Mouse (Mus musculus): Measurements from ENCODE around the gene Nup214. TPM values are rescaled to one million over a fixed set of nuclear protein-coding genes. Genes with fewer than 3 reads are reported as not detected.

Nup214 gene
- total and polyA plus RNA-seq, 3 experiments = 13.9 to 106 (median 50.9) TPM

DNA sequence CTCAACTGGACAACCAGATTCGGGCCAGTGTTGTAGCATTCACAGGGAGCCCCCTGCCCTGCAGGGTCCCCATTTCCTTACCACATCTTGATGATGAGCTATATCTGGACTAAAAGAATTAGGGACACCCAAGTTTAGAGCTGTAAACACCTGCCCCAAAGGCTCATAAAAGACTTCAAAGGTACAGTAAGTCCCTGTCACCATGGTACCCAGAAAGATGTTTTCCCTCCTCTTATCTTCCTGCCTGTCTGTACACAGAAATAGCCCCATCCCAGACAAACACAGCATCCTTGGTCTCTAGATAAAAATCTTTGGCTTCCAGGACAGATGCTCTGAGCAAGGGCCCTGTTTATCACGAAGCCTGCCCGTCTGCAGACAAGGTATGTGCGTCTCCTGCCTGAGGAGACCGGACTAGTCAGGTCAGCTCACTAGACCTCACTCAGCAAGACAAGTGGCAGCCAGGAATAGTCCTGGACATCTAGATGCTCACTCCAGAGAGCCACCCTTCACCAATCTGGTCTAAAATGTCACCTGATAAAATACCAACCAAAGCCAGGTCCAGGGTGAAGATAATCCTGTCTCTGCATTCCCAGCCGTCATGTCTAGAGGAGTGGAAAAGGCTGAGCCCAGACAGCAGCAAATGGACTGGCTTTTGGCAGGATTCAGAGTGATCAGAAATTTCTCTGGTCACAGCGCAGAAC is 89.4 kb downstream of the Nup214 start:
- DNase-seq (ENCODE audit: extremely low read depth) = no peak
- Histone ChIP-seq H3K79me2 (replicated peaks; ENCODE audit: control insufficient read depth, extremely low read depth, insufficient read depth, poor library complexity, severe bottlenecking) (no peaks in the 10 kb centered on the region), H3K4me3 (replicated peaks in 1 of 3; ENCODE audit: low read depth in 2 of 3, low read length in 2 of 3, poor library complexity in 1 of 3) (no peak overlapping the region), H3K4me2 (ENCODE audit: insufficient read depth, low read depth, poor library complexity, severe bottlenecking) (no peak overlapping the region), H3K4me1 (ENCODE audit: control insufficient read depth in 1 of 2, insufficient read depth in 2 of 2) (peaks cover 0 to 22% of the 10 kb centered on the region in 2 experiments; a peak in 3 of 4 replicates), H3K27me3 (replicated peaks) (peaks cover 10% of the 10 kb centered on the region), H3K36me3 (replicated peaks in 1 of 2; ENCODE audit: control insufficient read depth in 1 of 2, insufficient read depth in 1 of 2, low read length in 1 of 2) (no peaks in the 10 kb centered on the region), H3K9ac (ENCODE audit: insufficient read depth, low read depth) (no peak overlapping the region), H3K27ac (ENCODE audit: insufficient read depth, low read depth) (no peak overlapping the region), H3K9me3 (replicated peaks; ENCODE audit: low read length) (no peaks in the 10 kb centered on the region)
- dilution Hi-C loops (cut with MboI; ENCODE audit: extremely low pct_ligation_motif_present, extremely low pct_unique_long_range_greater_than_20kb, low sequenced_read_pairs) = no loop called here
- in situ Hi-C loops (cut with MboI; ENCODE audit: low pct_ligation_motif_present, low pct_unique_long_range_greater_than_20kb, low sequenced_read_pairs) = no loop called here
- no peak for TF ChIP-seq ELF1 (IDR thresholded peaks at IDR 0.05; ENCODE audit: low read depth, low read length)
- no peak for TF ChIP-seq ZC3H11A (IDR thresholded peaks at IDR 0.05; ENCODE audit: low read depth, low read length)
- no peak for TF ChIP-seq SIN3A (IDR thresholded peaks at IDR 0.05; ENCODE audit: low read length)
- TF ChIP-seq CHD2 (IDR thresholded peaks at IDR 0.05; ENCODE audit: low read length) = no peak
- no peak for TF ChIP-seq TBP (conservative IDR thresholded peaks at IDR 0.05; ENCODE audit: low read depth, low read length)
- no peak for TF ChIP-seq IRF4 (IDR thresholded peaks at IDR 0.05; ENCODE audit: low read depth, low read length)

DNA sequence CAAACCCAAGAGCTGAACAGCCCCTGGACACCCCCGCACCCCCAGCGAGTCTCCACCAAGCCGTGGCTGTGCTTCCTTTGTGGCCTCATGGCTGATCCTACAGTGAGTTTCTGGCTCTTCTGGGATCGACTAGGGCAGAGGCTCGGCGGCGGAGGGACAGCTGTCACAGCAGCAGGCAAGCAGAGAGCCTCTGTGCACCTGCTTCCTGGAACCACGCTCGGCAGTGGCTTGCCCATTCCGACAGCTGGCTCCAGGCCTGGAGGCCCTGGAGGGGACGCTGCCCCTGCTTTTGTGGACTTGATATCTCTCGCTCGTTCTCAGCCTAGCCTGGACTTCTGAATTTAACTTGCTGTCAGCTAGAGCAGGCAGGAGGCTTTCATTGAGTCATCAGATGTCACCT is 90.7 kb downstream of the Nup214 start:
- Histone ChIP-seq H3K27ac (ENCODE audit: insufficient read depth, low read depth) (no peak overlapping the region), H3K4me3 (replicated peaks in 1 of 3; ENCODE audit: low read depth in 2 of 3, low read length in 2 of 3, poor library complexity in 1 of 3) (no peak overlapping the region), H3K27me3 (replicated peaks) (peaks cover 10% of the 10 kb centered on the region), H3K79me2 (replicated peaks; ENCODE audit: control insufficient read depth, extremely low read depth, insufficient read depth, poor library complexity, severe bottlenecking) (no peaks in the 10 kb centered on the region), H3K4me1 (ENCODE audit: control insufficient read depth in 1 of 2, insufficient read depth in 2 of 2) (peaks cover 0 to 22% of the 10 kb centered on the region in 2 experiments; a peak in 3 of 4 replicates), H3K36me3 (replicated peaks in 1 of 2; ENCODE audit: control insufficient read depth in 1 of 2, insufficient read depth in 1 of 2, low read length in 1 of 2) (no peaks in the 10 kb centered on the region), H3K9me3 (replicated peaks; ENCODE audit: low read length) (no peaks in the 10 kb centered on the region), H3K4me2 (ENCODE audit: insufficient read depth, low read depth, poor library complexity, severe bottlenecking) (no peak overlapping the region), H3K9ac (ENCODE audit: insufficient read depth, low read depth) (no peak overlapping the region)
- DNase-seq (ENCODE audit: extremely low read depth) = no peak
- in situ Hi-C loops (cut with MboI; ENCODE audit: low pct_ligation_motif_present, low pct_unique_long_range_greater_than_20kb, low sequenced_read_pairs) (no loop called here), dilution Hi-C loops (cut with MboI; ENCODE audit: extremely low pct_ligation_motif_present, extremely low pct_unique_long_range_greater_than_20kb, low sequenced_read_pairs) (no loop called here)
- no peak for TF ChIP-seq JUN (IDR thresholded peaks at IDR 0.05; ENCODE audit: insufficient read depth, low read depth, low read length)
- no peak for TF ChIP-seq IRF4 (IDR thresholded peaks at IDR 0.05; ENCODE audit: low read depth, low read length)
- no peak for TF ChIP-seq MAFK (IDR thresholded peaks at IDR 0.05; ENCODE audit: insufficient replicate concordance, low read length)
- TF ChIP-seq UBTF (IDR thresholded peaks at IDR 0.05; ENCODE audit: low read depth, low read length) = no peak

DNA sequence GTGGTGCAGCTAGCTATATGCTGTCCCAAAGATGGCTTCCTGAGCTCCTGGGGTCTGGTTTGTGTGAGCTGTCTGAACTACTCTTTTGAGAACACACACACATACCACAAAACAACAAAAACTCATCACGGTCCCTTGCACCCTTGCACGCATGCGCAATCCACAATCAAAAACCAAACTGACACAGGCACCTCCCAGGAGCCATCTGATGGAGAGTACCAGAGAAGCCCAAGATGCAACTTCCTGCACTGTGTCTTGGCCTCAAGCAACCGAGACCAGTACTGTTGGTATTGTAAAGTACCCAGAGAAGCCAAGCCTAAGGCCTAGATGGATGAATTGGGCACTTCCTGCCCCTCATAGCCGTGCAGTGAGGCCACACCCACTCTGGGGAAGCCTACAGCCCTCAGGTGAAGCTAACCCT is 91.1 kb downstream of the Nup214 start:
- TF ChIP-seq EP300 (IDR thresholded peaks at IDR 0.05; ENCODE audit: low read length) (no peak), TCF12 (IDR thresholded peaks at IDR 0.05; ENCODE audit: low read depth, low read length) (no peak), JUND (conservative IDR thresholded peaks at IDR 0.05; ENCODE audit: low read depth, low read length) (no peak), POLR2A (IDR thresholded peaks at IDR 0.05; ENCODE audit: low read depth, low read length) (no peak), HCFC1 (IDR thresholded peaks at IDR 0.05; ENCODE audit: low read depth, low read length) (no peak), CHD1 (IDR thresholded peaks at IDR 0.05; ENCODE audit: low read depth, low read length) (no peak), USF2 (conservative IDR thresholded peaks at IDR 0.05; ENCODE audit: low read depth, low read length) (no peak), MAZ (IDR thresholded peaks at IDR 0.05; ENCODE audit: low read depth, low read length) (no peak), GABPA (IDR thresholded peaks at IDR 0.05; ENCODE audit: insufficient replicate concordance, low read depth, low read length) (no peak), MAX (IDR thresholded peaks at IDR 0.05; ENCODE audit: low read length) (no peak), POLR2AphosphoS2 (IDR thresholded peaks at IDR 0.05; ENCODE audit: low read depth, low read length) (no peak), KAT2A (IDR thresholded peaks at IDR 0.05; ENCODE audit: insufficient replicate concordance, low read length) (no peak), ZNF384 (IDR thresholded peaks at IDR 0.05; ENCODE audit: low read depth, low read length) (no peak), SMC3 (IDR thresholded peaks at IDR 0.05; ENCODE audit: low read depth, low read length) (no peak), MYC (IDR thresholded peaks at IDR 0.05; ENCODE audit: low read depth, low read length) (no peak)
- no peak overlapping the region for H3K27ac ChIP-seq (ENCODE audit: insufficient read depth, low read depth)
- no peak overlapping the region for H3K9ac ChIP-seq (ENCODE audit: insufficient read depth, low read depth)
- no peaks in the 10 kb centered on the region for H3K36me3 ChIP-seq (replicated peaks in 1 of 2; ENCODE audit: control insufficient read depth in 1 of 2, insufficient read depth in 1 of 2, low read length in 1 of 2)
- no peak for DNase-seq (ENCODE audit: extremely low read depth)
- peaks cover 0 to 22% of the 10 kb centered on the region in 2 experiments; a peak in 3 of 4 replicates for H3K4me1 ChIP-seq (ENCODE audit: control insufficient read depth in 1 of 2, insufficient read depth in 2 of 2)
- dilution Hi-C loops (cut with MboI; ENCODE audit: extremely low pct_ligation_motif_present, extremely low pct_unique_long_range_greater_than_20kb, low sequenced_read_pairs) (no loop called here), in situ Hi-C loops (cut with MboI; ENCODE audit: low pct_ligation_motif_present, low pct_unique_long_range_greater_than_20kb, low sequenced_read_pairs) (no loop called here)
- no peaks in the 10 kb centered on the region for H3K79me2 ChIP-seq (replicated peaks; ENCODE audit: control insufficient read depth, extremely low read depth, insufficient read depth, poor library complexity, severe bottlenecking)
- H3K4me2 ChIP-seq (ENCODE audit: insufficient read depth, low read depth, poor library complexity, severe bottlenecking) = no peak overlapping the region
- H3K4me3 ChIP-seq (replicated peaks in 1 of 3; ENCODE audit: low read depth in 2 of 3, low read length in 2 of 3, poor library complexity in 1 of 3) = no peak overlapping the region
- H3K9me3 ChIP-seq (replicated peaks; ENCODE audit: low read length) = no peaks in the 10 kb centered on the region
- peaks cover 10% of the 10 kb centered on the region for H3K27me3 ChIP-seq (replicated peaks)

All from CH12.LX (cell line).